17 mouse cellular contexts compared by ENCODE assay signal in the genomic region with DNA sequence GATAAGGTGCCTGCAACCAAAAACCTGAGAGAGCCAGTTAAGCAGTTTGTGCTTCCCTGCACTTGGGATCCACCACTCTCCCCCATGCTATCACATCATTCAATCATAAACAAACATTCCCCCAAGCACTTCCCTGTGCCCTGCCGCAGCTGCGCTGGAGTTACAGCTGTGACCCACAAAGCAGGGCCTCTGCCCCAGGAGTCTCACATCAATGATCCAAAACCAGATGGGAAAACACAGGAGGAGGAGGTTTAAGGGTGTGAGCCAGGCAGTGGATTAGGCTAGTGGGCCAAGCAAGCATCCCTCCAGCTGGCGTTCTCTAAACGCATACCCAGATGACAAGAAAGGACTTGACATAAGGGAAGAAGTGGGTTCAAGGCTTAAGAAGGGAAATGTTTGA.
A peak's percentile ranks its signal among the peaks of the same experiment; 100 is the strongest.
DNase-seq lines count a peak whose midpoint lies in the region; ATAC-seq and TF ChIP-seq lines count a peak whose summit lies in the region.
"Had no signal": no experiment of that assay in that cellular context is flagged by ENCODE, and none has a peak within 500 bp of the region (broad histone marks: within the 10 kb centered on the region; RNA-seq: fewer than 3 reads in every experiment).

No protein-coding gene starts in this region.

- 15% methylated on average over 4 of the region's 4 CpGs for WGBS in kidney, postnatal 0 days
- 42% methylated on average over 4 of the region's 4 CpGs for WGBS in liver, embryonic 11.5 days

- no peak overlapping the region for H3K9ac ChIP-seq in kidney, postnatal 0 days (ENCODE audit: low read depth, low read length)
- no peak overlapping the region for H3K9ac ChIP-seq in liver, embryonic 11.5 days (ENCODE audit: low read depth, low read length)
- H3K9ac ChIP-seq: limb, embryonic 15.5 days; lung, embryonic 15.5 days; midbrain, embryonic 12.5 days had no signal

- no peaks in the 10 kb centered on the region for H3K36me3 ChIP-seq in kidney, postnatal 0 days (ENCODE audit: insufficient read depth, low read length)
- H3K36me3 ChIP-seq in liver, embryonic 11.5 days (ENCODE audit: control insufficient read depth, insufficient read depth, low read length), result no peaks in the 10 kb centered on the region
- H3K36me3 ChIP-seq: G1E; limb, embryonic 15.5 days; lung, embryonic 15.5 days; midbrain, embryonic 12.5 days had no signal

- TF ChIP-seq CTCF in kidney, postnatal 0 days (IDR thresholded peaks at IDR 0.05; ENCODE audit: low read depth), result no peak

- 0 out of 2 replicates have a peak, but pooled peaks cover 5% of the 10 kb centered on the region for H3K4me1 ChIP-seq in kidney, postnatal 0 days (replicated peaks; ENCODE audit: insufficient read depth, low read length)
- no peaks in the 10 kb centered on the region for H3K4me1 ChIP-seq in liver, embryonic 11.5 days (replicated peaks; ENCODE audit: control insufficient read depth, insufficient read depth, low read length)
- H3K4me1 ChIP-seq: limb, embryonic 15.5 days; lung, embryonic 15.5 days; midbrain, embryonic 12.5 days had no signal

- H3K4me2 ChIP-seq in kidney, postnatal 0 days (ENCODE audit: low read length), result no peak overlapping the region
- H3K4me2 ChIP-seq in liver, embryonic 11.5 days, result no peak overlapping the region
- H3K4me2 ChIP-seq: limb, embryonic 15.5 days; lung, embryonic 15.5 days; midbrain, embryonic 12.5 days had no signal

- H3K4me3 ChIP-seq in kidney, postnatal 0 days (replicated peaks; ENCODE audit: low read depth, low read length), result no peak overlapping the region
- H3K4me3 ChIP-seq in liver, embryonic 11.5 days (ENCODE audit: low read depth, low read length), result no peak overlapping the region
- H3K4me3 ChIP-seq: erythroblast, embryonic 14.5 days; left cerebral cortex, adult 2 months; limb, embryonic 15.5 days; lung, embryonic 15.5 days; midbrain, embryonic 12.5 days had no signal

- no peaks in the 10 kb centered on the region for H3K9me3 ChIP-seq in kidney, postnatal 0 days (replicated peaks; ENCODE audit: low read length)
- no peaks in the 10 kb centered on the region for H3K9me3 ChIP-seq in liver, embryonic 11.5 days (ENCODE audit: control insufficient read depth, low read length)
- H3K9me3 ChIP-seq: G1E; limb, embryonic 15.5 days; lung, embryonic 15.5 days; midbrain, embryonic 12.5 days had no signal

- no peak for ATAC-seq in kidney, postnatal 0 days (replicated peaks; ENCODE audit: low FRiP score, low read depth)
- no peak for ATAC-seq in liver, embryonic 11.5 days (replicated peaks; ENCODE audit: low FRiP score)

- peak; percentile 68 for DNase-seq in kidney, postnatal 0 days (ENCODE audit: low spot score)
- no peak for DNase-seq in kidney, adult 18-20 months
- DNase-seq in thymus, postnatal 4 days, result peak; percentile 15
- no peak for DNase-seq in thymus, postnatal 36 days
- peak; percentile 41 for DNase-seq in gastrocnemius, postnatal 14 days
- DNase-seq in yolk sac, embryonic 10.5 days (ENCODE audit: low spot score), result peak; percentile 26
- no peak for DNase-seq in liver, embryonic 11.5 days (ENCODE audit: low spot score)
- no peak for DNase-seq in left cerebral cortex, postnatal 4 days
- DNase-seq: adrenal gland, postnatal 14 days; cerebellum, postnatal 25 days; heart, postnatal 10 days had no signal

- no peaks in the 10 kb centered on the region for H3K27me3 ChIP-seq in kidney, postnatal 0 days (ENCODE audit: insufficient read depth, low read length)
- no peaks in the 10 kb centered on the region for H3K27me3 ChIP-seq in liver, embryonic 11.5 days (replicated peaks; ENCODE audit: control insufficient read depth, insufficient read depth, low read length)
- H3K27me3 ChIP-seq: limb, embryonic 15.5 days; lung, embryonic 15.5 days; midbrain, embryonic 12.5 days had no signal

- intact Hi-C loops in gastrocnemius, postnatal 14 days (cut with DNase I; ENCODE audit: low total_unique reads), result no loop called here
- intact Hi-C loops in left cerebral cortex, postnatal 4 days (cut with DNase I), result no loop called here

- H3K27ac ChIP-seq in kidney, postnatal 0 days, result no peak overlapping the region
- no peak overlapping the region for H3K27ac ChIP-seq in liver, embryonic 11.5 days (ENCODE audit: low read depth, low read length)
- H3K27ac ChIP-seq: left cerebral cortex, adult 2 months; limb, embryonic 15.5 days; lung, embryonic 15.5 days; midbrain, embryonic 12.5 days had no signal

Comparison
In these comparisons a context has a peak if more than half of its experiments do, and no peak if none do; other contexts are left out.
1. DNase-seq: peak in kidney, postnatal 0 days (single experiment), thymus, postnatal 4 days (single experiment), gastrocnemius, postnatal 14 days (single experiment) and yolk sac, embryonic 10.5 days (single experiment); none in kidney, adult 18-20 months (single experiment), thymus, postnatal 36 days (0 of 2), liver, embryonic 11.5 days (single experiment) and left cerebral cortex, postnatal 4 days (single experiment).